In genomic region chr13:36723726-36724300, GRCm38 (mm10) we compare ENCODE assay signal across 8 mouse cellular contexts. TPM values are rescaled to one million over a fixed set of nuclear protein-coding genes. Genes with fewer than 3 reads are reported as not detected.
DNase-seq lines count a peak whose midpoint lies in the region; ATAC-seq lines count a peak whose summit lies in the region.
"Had no signal": no experiment of that assay in that cellular context is flagged by ENCODE, and none has a peak within 500 bp of the region (broad histone marks: within the 10 kb centered on the region; RNA-seq: fewer than 3 reads in every experiment).

No protein-coding gene starts in this region.

- peaks cover 76% of the 10 kb centered on the region for H3K27me3 ChIP-seq in embryonic facial prominence, embryonic 12.5 days
- H3K27me3 ChIP-seq in limb, embryonic 10.5 days (ENCODE audit: low read depth, poor library complexity, severe bottlenecking) = peaks cover 85% of the 10 kb centered on the region
- H3K27me3 ChIP-seq in intestine, embryonic 15.5 days (replicated peaks) = peaks cover 59% of the 10 kb centered on the region

- H3K4me1 ChIP-seq in embryonic facial prominence, embryonic 12.5 days = peaks cover 22% of the 10 kb centered on the region
- peaks cover 42% of the 10 kb centered on the region for H3K4me1 ChIP-seq in limb, embryonic 10.5 days
- peaks cover 16% of the 10 kb centered on the region for H3K4me1 ChIP-seq in intestine, embryonic 15.5 days (replicated peaks)

- H3K4me3 ChIP-seq in embryonic facial prominence, embryonic 12.5 days = peak overlapping the region; percentile 2; the same call in 1 of the 2 replicates
- peak overlapping the region; percentile 47 for H3K4me3 ChIP-seq in limb, embryonic 10.5 days
- no peak overlapping the region for H3K4me3 ChIP-seq in intestine, embryonic 15.5 days (replicated peaks)

- H3K9me3 ChIP-seq in embryonic facial prominence, embryonic 12.5 days = no peaks in the 10 kb centered on the region
- H3K9me3 ChIP-seq in limb, embryonic 10.5 days (replicated peaks) = no peaks in the 10 kb centered on the region
- H3K9me3 ChIP-seq in intestine, embryonic 15.5 days = no peaks in the 10 kb centered on the region

- H3K36me3 ChIP-seq in embryonic facial prominence, embryonic 12.5 days = no peaks in the 10 kb centered on the region
- H3K36me3 ChIP-seq in limb, embryonic 10.5 days = no peaks in the 10 kb centered on the region
- H3K36me3 ChIP-seq in intestine, embryonic 15.5 days = no peaks in the 10 kb centered on the region

- ATAC-seq in embryonic facial prominence, embryonic 12.5 days (ENCODE audit: insufficient number of reproducible peaks, insufficient read depth, low FRiP score, low TSS enrichment) = no peak
- ATAC-seq in intestine, embryonic 15.5 days = no peak

- DNase-seq in retina, embryonic 14.5 days (ENCODE audit: low spot score) = peak; percentile 21
- DNase-seq in retina, postnatal 1 day = no peak
- peak; percentile 58 for DNase-seq in limb, embryonic 10.5 days (ENCODE audit: low spot score)
- DNase-seq in right cerebral cortex, postnatal 25 days = no peak
- DNase-seq in urinary bladder, postnatal 14 days (ENCODE audit: low spot score) = no peak
- DNase-seq: thymus, adult 18-20 months had no signal

- WGBS in embryonic facial prominence, embryonic 12.5 days = 2% methylated on average over 15 of the region's 15 CpGs
- WGBS in limb, embryonic 10.5 days = 3% methylated on average over 15 of the region's 15 CpGs
- 19% methylated on average over 15 of the region's 15 CpGs for WGBS in intestine, embryonic 15.5 days

- no peak overlapping the region for H3K9ac ChIP-seq in embryonic facial prominence, embryonic 12.5 days
- no peak overlapping the region for H3K9ac ChIP-seq in intestine, embryonic 15.5 days

- peak overlapping the region; percentile 42; the same call in 1 of the 2 replicates for H3K4me2 ChIP-seq in embryonic facial prominence, embryonic 12.5 days (replicated peaks)
- H3K4me2 ChIP-seq in intestine, embryonic 15.5 days (replicated peaks) = no peak overlapping the region; the same call in 1 of the 2 replicates

- no peak overlapping the region for H3K27ac ChIP-seq in embryonic facial prominence, embryonic 12.5 days
- H3K27ac ChIP-seq in limb, embryonic 10.5 days = no peak overlapping the region
- H3K27ac ChIP-seq in intestine, embryonic 15.5 days = no peak overlapping the region

RNA-seq across cellular contexts. Expression of gene Nrn1, which starts 11.1 kb away (rescaled TPM):
- polyA plus RNA-seq in embryonic facial prominence, embryonic 12.5 days (2016; fragmentation: Nextera tagmentation; extraction: Ambion mirVana) = 5.2 and 7.1 TPM in 2 replicates
- 0.60 and 0.91 TPM in 2 replicates for polyA plus RNA-seq in limb, embryonic 10.5 days (2016; fragmentation: Nextera tagmentation; extraction: Ambion mirVana)
- 49.6 and 55.1 TPM in 2 replicates for polyA plus RNA-seq in intestine, embryonic 15.5 days (2015; fragmentation: Nextera tagmentation; extraction: Ambion mirVana)

Comparison
In these comparisons a context has a peak if more than half of its experiments do, and no peak if none do; other contexts are left out.
1. DNase-seq: peak in retina, embryonic 14.5 days (single experiment) and limb, embryonic 10.5 days (single experiment); none in retina, postnatal 1 day (single experiment), right cerebral cortex, postnatal 25 days (single experiment) and urinary bladder, postnatal 14 days (single experiment).